Mouse (Mus musculus) c-Kit-negative CD71-positive TER-119-positive erythroid progenitor cells, embryonic 14.5 days (primary cell): Measurements from ENCODE around the gene Ttc28.

Source experiments
- DNase-seq: peaks from one replicate; pipeline ENCODE4 v3.0.0-alpha.2; 2013; ENCODE audit warnings: low read depth, low spot score

Gene Ttc28

DNA sequence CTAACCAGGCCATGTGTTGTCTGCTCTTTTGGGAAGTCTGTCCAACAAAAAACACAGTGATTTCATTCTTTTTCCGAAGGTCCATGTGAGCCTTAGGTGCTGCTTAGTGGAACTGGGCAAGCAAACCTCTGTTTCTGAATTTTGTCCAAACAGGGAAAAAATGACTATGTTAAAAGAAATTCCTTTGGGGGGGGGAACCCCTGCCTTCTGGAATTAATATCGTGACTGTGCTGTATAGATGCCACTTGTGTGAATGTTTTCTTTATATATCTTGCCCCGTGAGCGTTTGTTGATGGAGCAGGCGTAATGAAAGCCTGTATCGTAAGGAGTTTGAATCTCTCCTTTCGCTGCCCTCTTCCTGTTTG, 127.5 kb downstream of the Ttc28 start:
- DNase-seq: no peak

DNA sequence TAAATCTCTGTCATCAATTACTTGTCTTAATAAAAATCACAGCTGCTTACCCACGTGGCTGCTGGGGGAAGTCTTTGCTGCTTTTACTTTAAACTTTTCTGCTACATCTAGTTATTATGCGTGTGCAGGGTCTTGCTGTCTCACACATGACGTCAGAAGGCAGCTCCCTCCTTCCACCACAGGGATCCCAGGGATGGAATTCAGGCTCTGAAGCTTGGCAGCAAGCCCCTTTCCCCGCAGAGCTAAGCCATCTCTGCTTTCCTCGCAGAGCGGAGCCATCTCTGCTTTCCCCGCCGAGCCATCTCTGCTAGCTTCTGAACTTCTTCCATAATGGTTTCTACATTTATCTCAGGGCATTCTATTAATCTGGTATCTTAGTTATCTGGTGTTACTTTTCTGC, 128.3 kb downstream of the Ttc28 start:
- DNase-seq: no peak

DNA sequence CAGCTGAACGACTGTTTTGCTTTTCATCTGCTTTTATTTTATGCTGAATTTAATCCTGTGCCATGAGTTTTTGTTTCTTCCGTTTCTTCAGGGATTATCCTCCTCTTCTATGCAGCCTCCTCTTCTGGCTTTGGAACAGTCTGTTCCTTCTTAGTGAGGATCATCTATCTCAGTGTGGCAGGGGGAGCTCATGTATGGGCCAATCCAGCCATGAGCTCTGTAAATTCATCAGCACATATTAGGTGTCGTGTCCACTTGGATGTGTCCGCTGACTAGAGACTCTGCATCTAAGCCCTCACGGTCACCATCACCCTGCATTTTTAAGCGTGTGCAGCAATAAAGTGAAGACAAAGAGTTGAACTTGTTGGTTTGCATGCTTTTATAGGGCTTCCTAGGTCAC, 128.8 kb downstream of the Ttc28 start:
- no peak for DNase-seq

DNA sequence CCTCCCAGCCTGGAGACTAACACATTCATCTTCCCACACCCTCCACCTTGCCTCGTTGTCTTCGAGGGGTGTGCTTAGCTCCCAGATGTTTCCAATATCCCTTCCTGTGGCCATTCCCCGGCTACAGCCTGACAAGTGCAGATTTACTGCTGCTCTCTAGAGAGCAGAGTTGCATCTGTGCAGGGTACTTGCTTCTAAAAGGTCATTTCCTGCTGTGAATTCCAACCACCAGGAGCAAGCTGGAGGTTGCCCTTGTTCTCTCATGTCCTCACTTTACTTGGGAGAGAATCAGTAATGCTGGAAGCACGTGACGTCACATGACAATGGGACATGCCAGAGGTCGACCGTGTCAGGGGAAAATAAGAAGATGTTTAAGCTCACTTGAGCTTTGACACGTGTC, 131.7 kb downstream of the Ttc28 start:
- no peak for DNase-seq

DNA sequence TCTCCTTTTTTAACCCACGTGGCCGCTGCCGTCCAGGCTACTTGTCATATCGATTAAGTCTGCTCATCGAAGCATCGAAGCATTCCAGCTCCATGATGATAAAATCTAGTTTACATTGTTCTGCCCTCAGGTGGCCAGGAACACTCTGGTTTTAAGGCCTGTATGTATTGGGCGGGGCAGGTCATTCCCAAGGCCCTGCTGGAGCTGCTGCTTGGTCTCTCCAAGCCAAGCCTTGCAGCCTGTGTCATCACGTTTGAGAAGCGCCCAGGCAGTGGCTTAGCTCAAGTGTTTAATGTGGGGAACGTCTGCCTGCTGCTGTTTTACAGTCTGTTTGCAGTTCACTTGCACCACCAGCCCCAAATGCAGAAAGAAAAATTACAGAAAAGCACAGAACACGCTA, 132.5 kb downstream of the Ttc28 start:
- no peak for DNase-seq

DNA sequence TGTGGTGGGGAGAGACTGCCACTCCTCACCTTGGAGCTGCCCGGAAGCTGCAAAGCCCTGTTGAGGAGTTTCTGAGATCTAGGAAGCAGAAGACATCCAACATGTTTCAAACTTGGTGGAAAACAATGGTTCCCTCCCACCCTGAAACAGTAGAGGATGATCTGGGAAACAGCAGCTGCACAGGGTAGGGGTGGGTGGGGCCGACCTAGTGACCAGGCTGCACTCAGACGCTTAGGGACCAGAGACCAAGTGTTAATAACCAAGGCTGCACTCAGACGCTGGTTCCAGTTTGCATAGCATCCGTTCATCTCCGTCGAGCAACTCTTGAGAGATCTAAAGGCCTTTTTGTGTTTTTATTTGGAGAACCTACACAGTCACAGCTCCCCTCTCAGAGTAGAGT, 133.0 kb downstream of the Ttc28 start:
- DNase-seq: no peak

DNA sequence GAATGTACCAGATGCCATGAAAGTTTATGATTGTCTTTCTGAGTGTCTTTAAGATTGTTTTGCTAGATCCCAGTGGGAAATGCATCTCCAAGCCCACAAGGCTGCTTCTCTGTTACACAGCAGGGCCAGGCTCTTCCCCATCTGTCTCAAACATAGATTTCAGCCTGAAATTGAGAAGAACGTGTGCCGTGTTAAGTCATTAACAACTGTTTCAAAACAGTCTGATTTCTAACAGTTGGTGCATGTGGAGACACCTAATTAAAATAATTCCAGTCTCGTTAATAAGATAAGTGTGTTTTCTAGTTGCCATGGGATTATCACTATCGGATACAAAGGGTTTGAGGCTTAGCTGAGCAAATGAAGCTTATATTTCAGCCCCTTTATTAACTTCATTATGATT, 135.4 kb downstream of the Ttc28 start:
- DNase-seq: no peak

DNA sequence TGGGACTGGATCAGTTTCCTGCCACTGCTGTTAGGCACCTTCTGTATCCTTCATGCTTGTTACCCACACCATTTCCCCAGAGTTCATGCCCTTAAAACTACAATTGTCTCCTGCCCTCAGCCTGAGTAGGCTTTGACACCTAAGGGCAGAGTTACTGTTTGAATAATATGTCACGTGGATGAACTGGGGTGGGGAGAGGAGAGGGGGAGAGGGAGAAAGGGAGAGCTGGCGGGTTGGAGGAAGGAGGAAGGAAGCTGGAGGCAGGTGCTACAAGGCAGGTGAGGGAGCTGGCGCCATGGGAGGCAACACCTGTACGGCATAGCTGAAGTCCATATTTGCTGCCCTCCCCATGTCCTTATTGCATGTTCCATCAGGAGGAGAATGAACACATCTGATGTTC, 137.7 kb downstream of the Ttc28 start:
- no peak for DNase-seq

DNA sequence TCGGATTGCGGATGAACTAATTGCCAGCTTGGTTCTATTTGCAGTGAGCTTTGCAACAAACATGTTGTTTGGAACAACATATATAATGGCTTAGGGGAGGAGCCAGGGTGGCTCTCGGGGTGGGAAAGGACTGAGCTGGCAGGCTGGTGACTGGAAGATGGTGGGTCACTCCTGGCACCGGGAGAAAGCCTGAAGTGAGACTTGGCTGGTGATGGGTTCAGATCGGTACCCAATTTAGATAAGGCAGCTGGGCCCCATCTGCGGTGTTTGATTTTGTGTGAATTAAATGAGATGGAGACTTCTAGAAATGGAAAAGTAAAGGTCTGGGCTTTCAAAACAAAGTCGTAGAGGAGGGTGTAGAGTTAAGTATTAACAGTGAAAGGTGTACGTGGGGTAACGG, 142.7 kb downstream of the Ttc28 start:
- no peak for DNase-seq

DNA sequence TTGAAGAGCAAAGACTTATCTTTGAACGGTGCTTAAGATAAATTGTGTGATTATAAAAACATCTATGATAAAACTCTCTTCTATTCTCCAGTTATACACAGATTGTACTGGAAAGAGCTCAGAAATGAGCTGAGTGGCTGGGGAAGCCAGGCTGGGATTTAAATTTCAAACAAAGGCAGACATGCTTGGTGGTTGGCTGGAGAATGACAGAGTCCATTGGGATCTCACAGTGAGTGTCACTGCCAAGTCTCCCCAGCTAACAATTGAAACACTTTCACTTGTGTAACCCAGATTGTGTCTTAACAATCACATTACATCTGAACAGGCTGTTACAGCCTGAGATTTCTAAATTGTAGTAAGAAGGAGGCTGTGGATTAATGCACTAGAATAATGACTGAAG, 143.3 kb downstream of the Ttc28 start:
- no peak for DNase-seq

DNA sequence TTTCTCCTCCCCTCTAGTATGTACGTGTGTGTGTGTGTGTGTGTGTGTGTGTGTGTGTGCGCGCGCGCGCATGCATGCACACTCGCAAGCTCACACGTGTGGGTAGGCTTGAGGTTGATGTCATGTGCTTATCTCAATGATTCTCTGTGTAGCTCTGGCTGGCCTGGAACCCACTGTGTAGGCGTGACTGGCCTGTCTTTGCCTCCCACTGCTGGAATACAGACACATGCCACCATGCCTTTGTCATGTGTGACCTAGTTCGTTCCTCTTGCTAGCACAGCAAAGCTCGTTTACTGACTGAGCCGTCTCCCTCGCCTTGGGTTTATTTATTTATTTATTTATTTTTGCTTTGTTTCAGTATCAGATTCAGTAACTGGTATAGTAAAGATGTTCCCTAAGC, 145.0 kb downstream of the Ttc28 start:
- no peak for DNase-seq

DNA sequence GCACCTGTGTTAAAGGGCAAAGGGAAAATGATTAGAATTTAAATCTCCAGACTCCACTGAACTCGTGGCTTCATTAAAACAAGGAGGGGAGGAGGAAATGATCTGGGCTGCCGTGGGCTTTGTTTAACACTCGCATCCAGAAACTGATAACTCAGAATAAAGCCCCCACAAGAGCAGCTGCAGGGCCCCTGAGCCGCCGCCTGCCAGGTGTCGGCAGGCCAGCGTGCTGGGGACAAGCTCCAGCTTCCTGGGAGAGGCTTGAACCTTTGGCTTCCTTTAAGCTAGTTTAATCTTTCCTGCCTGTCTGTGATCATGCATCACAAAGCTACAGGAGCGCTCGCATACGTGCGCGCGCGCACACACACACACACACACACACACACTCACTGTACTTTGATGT, 145.9 kb downstream of the Ttc28 start:
- DNase-seq: no peak

DNA sequence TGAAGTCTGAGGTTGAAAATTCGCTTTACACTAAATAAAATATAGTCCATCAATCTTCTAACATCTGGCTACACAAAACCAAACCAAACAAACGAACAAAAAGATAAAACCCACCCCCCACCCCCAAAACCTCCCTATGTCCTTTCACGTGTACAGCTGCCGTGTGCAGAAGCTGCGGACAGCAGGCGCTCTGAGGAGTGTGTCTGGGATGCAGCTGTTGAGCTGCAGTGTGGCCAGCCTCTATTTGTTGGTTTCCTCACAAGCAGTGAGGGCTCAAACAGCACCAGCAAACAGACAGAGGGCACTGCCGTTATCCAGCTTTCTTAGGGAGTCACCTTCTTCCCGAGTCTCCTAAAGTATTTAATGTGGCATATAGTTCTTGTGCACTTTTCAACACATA, 146.6 kb downstream of the Ttc28 start:
- no peak for DNase-seq

DNA sequence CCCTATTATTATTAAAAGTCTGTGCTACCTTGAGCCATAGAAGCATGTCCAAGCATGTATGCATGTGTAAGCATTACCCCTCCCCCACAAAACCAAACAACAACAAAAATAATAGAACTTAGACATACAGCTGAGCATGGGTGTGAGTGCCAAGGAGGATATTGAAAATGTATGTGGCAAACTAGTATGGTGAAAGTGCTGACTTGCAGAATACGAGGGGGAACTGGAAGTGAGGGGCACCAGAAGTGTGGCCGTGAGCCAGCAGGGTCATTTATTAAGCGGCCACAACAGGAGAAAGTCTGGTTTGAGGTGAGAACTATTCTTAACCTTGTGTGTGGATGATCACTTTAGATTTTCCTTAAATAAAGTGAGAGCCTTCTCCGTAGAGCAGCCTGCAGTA, 148.7 kb downstream of the Ttc28 start:
- DNase-seq: no peak

DNA sequence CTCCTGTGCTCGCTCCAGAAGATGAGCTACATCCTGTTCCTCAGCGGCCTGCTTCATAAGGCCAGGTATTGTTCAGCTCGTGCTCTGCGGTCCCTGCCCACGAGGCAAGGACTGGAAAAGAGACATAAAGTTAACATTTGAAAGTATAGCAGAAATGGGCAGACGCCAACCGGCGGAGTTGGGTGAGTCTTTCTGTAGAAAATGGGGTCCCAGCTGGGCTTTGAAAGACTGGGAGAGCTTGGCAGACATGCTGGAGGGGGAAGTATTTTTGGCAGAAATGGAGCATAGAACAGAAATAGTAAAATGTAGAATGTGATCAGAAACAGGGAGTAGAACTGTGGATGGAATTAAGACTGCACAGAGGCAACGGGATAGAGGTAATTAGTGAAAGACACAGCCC, 149.3 kb downstream of the Ttc28 start:
- no peak for DNase-seq

DNA sequence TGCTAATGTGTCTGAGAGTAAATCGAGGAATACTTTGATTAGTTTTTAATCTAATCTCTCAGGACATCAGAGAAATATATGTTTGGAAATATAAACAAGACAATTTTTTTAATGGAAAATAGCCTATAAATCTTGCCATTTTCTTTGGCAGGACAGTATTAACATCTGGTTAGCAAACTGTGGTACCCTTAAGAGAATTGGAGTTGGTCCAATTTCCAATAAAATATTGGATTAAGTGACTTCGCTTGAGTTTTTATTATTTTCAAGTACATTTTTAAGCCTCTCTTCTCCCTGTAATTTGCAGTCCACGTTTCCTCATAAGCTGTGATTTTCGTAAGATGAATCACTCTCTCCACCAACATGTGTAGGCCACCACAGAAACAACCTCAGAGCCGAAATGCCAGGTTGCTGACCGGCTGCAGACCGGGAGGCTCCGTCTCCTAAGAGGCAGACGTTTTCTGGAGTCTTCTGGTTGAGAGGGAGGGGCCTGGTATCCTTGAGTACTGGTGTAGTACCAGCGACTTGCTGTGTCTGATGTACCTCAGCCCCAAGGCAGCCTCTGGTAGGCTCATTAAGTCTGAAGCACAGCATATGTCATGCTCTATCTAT, 153.2 kb downstream of the Ttc28 start:
- DNase-seq: no peak

DNA sequence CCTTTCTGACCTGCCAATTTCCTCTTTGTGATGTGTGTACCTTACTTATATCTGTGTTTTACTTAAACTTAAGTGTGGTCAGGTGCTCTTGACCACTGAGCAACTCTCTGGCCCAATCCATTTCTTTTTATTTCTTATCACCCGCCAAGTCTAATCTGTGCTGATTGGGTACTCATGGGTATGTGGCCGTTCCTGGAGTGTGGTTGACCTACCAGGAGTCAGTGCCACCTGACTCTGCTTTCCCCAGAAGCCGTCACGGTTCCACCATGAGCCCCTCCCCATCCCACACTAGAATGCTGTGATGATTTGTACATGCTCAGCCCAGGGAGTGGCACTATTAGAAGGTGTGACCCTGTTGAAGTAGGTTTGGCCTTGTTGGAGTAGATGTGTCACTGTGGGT, 153.9 kb downstream of the Ttc28 start:
- no peak for DNase-seq

DNA sequence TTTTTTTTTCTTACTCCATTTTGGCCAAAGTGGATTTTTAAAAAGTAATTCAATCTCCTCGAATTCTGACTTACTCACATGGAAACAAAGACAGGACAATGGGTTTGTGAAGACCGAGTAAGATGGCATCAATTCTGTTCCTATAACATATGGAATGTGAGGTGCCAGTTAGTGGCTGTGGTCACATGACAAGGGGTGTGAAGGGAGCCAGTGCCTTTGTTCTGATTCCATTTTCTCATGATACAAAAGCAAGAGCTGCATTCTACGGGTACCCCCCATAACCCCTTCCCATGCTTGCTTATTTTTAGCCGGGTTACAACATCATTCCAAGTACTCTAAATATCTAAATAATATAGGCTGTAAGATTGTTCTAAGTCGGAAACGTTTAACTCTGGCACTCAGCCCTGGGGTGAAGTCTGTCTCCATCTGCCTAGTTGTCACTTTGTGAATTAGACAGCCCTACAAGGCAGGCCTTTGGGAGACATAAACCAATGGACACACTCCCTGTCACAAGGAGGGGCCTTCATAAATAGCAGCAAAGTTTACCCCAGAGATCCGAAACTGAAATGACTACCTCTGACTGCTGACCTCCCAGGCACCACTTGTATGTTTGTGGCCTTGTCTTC, 157.6 kb downstream of the Ttc28 start:
- DNase-seq: no peak

DNA sequence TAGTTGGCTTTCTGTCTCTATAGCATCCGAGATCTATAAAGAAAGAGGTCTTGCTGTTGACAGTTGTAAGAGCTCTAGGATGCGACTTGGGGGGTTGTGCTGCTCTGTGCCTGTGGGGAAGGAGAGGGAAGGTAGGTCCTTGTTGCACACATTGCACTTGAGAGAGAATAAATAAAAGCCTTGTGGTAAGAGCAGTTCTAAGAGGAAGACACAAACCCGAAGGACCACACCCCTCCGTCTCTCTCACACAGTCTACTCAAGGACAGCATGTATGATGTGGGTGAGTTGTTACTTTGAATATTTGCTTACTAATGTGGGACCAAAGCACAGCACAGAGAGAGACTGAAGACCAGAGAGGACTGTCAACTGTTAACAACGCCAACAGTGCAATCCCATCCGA, 160.2 kb downstream of the Ttc28 start:
- DNase-seq: no peak

DNA sequence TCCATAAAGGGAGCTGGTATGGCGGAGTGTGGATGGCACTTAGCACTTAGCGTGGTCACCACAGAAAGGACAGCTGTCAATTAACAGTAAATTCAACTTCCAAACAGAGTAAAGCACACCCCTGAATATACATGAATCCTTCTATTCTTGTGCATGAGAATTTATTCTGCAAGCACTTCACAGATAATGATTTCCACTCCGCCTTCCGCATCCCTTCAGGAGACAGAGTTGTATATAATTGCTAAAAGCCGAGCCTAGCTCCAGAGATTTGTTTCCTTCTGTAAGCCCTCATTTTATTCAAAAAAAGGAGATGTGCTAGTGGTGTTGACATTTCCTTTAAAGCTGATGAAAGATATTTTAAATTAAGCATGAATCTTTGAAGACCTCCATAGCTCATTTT, 162.3 kb downstream of the Ttc28 start:
- DNase-seq: no peak

DNA sequence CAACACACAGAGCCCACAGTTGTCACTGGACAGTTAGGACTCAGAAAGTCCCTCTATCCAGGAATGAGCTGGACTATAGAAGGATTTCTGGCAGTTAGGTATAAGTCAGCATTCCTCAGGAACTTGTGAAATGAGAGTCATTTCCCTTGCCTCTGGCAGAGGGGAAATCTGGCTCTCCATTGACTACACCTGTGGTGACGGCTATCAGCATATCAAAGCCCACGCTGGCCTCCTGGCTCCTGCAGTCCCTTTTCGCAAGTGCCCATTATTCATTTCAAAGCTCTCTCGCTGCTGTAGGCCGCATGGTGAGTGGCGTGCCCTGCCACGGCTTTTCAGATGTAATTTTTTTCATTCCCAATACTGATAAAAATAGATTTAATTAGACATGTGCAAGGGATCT, 164.6 kb downstream of the Ttc28 start:
- no peak for DNase-seq

DNA sequence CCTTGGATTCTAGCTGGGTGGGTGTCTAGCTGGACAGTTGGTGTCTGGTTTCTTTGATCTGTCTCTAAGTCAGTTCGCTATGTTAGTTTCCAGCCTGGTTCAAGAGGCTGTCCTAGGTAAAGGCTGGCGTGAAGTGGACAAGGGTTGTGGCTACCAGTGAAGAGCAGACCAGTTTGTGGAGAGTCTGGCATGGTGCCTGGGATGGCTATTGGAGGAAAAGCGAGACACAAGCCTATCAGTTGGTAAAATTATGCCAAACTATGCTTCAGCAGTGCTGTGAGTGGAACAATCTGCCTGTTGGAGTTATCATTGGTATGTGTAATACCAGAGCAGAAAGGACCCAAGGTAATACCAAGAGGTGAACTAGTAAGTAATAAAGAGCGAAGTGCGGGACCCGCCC, 166.8 kb downstream of the Ttc28 start:
- DNase-seq: no peak

DNA sequence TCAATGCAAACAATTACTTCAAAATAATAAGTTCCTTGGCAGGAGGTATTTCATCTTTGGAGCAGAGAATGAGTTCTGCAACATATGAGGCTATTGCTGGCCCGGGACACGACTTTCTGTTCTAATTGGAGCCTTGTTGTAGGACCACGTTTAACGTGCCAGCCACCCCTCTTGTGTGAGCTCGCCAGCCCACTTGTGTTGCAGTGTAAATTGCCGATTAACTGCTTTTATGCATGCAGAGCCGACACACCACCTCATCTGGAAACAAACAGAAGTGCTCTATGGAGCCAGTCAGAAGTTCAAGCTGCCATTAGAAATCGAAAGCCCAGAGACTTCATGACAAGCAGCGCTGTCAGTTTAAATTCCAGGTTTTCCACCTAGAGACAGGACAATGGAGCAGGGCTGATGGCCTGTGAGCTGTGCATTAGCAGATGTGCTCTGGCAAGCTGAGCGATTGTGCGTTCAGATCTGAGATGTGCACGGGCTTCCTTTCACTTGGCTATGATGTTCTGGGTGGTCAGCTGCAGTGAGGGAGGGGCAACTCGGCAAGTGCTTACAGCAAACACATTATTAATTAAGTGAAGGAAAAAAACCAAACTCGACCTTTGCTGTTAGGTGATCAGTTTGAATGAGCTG, 167.4 kb downstream of the Ttc28 start:
- no peak for DNase-seq

DNA sequence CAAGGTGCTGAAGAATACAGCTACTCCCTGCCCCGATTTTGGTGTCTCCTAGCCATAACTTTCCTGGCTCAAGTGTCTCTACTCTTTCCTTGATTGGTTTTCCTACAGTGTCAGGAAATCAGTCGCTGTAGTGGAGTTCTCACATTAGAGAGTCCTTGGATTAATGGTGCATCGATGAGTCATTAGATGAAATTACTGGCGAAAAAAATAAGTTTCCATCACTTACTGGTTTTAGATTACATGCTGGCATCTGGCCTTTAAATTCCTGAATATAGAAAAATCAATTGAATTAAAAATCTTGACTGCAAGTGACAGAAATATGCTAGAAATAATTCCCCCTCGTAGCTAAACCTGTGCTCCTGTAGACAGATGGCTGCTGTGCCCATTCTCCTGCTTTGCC, 168.4 kb downstream of the Ttc28 start:
- no peak for DNase-seq
